In genomic region chr4:118383271-118383670, GRCm38 (mm10) we compare ENCODE assay signal across 2 mouse cellular contexts.
TF ChIP-seq lines count a peak whose summit lies in the region.

No protein-coding gene starts in this region.

TF ChIP-seq in CH12.LX, 34 proteins besides CTCF, POLR2A, EP300 and RAD21:
- TF ChIP-seq SIN3A (IDR thresholded peaks at IDR 0.05; ENCODE audit: low read length) = no peak
- peak; percentile 22; the same call in 1 of the 2 replicates for TF ChIP-seq ETS1 (conservative IDR thresholded peaks at IDR 0.05; ENCODE audit: low read depth, low read length)
- no peak for TF ChIP-seq TCF12 (IDR thresholded peaks at IDR 0.05; ENCODE audit: low read depth, low read length)
- no peak for TF ChIP-seq MXI1 (IDR thresholded peaks at IDR 0.05; ENCODE audit: low read depth, low read length)
- no peak for TF ChIP-seq ZC3H11A (IDR thresholded peaks at IDR 0.05; ENCODE audit: low read depth, low read length)
- TF ChIP-seq MEF2A (IDR thresholded peaks at IDR 0.05; ENCODE audit: borderline replicate concordance, low read depth, low read length) = no peak
- TF ChIP-seq ELF1 (IDR thresholded peaks at IDR 0.05; ENCODE audit: low read depth, low read length) = no peak
- no peak for TF ChIP-seq RCOR1 (conservative IDR thresholded peaks at IDR 0.05; ENCODE audit: low read depth, low read length)
- TF ChIP-seq BHLHE40 (IDR thresholded peaks at IDR 0.05; ENCODE audit: low read depth, low read length) = peak; percentile 40; the same call in 1 of the 2 replicates
- no peak for TF ChIP-seq ZMIZ1 (IDR thresholded peaks at IDR 0.05; ENCODE audit: low read depth, low read length)
- TF ChIP-seq NELFE (IDR thresholded peaks at IDR 0.05; ENCODE audit: low read depth, low read length) = no peak
- no peak for TF ChIP-seq USF2 (conservative IDR thresholded peaks at IDR 0.05; ENCODE audit: low read depth, low read length)
- TF ChIP-seq MAFK (IDR thresholded peaks at IDR 0.05; ENCODE audit: insufficient replicate concordance, low read length) = no peak
- TF ChIP-seq UBTF (IDR thresholded peaks at IDR 0.05; ENCODE audit: low read depth, low read length) = 0 out of 2 replicates have a peak, but pooled peaks have one; percentile 20

TF ChIP-seq in ES-E14, 5 proteins besides CTCF, POLR2A, EP300 and RAD21:
- no peak for TF ChIP-seq ZC3H11A (IDR thresholded peaks at IDR 0.05; ENCODE audit: borderline replicate concordance, low read depth, low read length)
- no peak for TF ChIP-seq HCFC1 (IDR thresholded peaks at IDR 0.05; ENCODE audit: borderline replicate concordance, insufficient read depth, low read length)
- TF ChIP-seq CHD2 (IDR thresholded peaks at IDR 0.05; ENCODE audit: low read depth, low read length) = no peak
- no peak for TF ChIP-seq ZNF384 (IDR thresholded peaks at IDR 0.05; ENCODE audit: low read depth, low read length)
TF ChIP-seq in ES-E14: peak in this region for 0.
